Mouse (Mus musculus): ENCODE measurements around the gene Tmem107. TPM values are rescaled to one million over a fixed set of nuclear protein-coding genes. Genes with fewer than 3 reads are reported as not detected.

The Tmem107 gene
- polyA plus RNA-seq, 1 experiment from 2014 or later = 41.0 TPM

DNA sequence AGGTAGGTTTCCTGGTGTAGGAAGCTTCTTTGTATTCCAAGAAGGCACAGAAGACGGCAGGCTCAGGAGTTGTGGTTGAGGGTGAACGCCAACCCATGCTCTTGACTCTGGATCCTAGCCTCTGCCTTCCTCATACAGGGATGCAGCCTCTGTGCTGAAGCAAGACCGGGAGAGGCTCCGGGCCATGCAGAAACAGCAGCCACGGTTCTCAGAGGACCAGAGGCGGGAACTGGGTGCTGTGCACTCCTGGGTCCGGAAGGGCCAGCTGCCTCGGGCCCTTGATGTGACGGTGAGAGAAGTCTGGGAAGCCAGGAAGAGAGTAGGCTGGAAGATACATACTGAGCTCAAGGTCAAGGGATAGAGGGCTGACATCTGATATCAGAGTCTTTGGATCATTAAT, 37.6 kb downstream of the Tmem107 start:
- H3K36me3 ChIP-seq = peaks cover 63% of the 10 kb centered on the region
- no peak overlapping the region for H3K27ac ChIP-seq
- no peak for ATAC-seq (ENCODE audit: low FRiP score)
- no peak overlapping the region for H3K4me3 ChIP-seq
- WGBS = 93% methylated on average over 9 of the region's 9 CpGs
- no peak overlapping the region for H3K9ac ChIP-seq
- no peak overlapping the region for H3K4me2 ChIP-seq
- H3K27me3 ChIP-seq = peaks cover 16% of the 10 kb centered on the region; the same call in 1 of the 2 replicates
- peaks cover 11% of the 10 kb centered on the region for H3K4me1 ChIP-seq (replicated peaks)
- no peaks in the 10 kb centered on the region for H3K9me3 ChIP-seq

DNA sequence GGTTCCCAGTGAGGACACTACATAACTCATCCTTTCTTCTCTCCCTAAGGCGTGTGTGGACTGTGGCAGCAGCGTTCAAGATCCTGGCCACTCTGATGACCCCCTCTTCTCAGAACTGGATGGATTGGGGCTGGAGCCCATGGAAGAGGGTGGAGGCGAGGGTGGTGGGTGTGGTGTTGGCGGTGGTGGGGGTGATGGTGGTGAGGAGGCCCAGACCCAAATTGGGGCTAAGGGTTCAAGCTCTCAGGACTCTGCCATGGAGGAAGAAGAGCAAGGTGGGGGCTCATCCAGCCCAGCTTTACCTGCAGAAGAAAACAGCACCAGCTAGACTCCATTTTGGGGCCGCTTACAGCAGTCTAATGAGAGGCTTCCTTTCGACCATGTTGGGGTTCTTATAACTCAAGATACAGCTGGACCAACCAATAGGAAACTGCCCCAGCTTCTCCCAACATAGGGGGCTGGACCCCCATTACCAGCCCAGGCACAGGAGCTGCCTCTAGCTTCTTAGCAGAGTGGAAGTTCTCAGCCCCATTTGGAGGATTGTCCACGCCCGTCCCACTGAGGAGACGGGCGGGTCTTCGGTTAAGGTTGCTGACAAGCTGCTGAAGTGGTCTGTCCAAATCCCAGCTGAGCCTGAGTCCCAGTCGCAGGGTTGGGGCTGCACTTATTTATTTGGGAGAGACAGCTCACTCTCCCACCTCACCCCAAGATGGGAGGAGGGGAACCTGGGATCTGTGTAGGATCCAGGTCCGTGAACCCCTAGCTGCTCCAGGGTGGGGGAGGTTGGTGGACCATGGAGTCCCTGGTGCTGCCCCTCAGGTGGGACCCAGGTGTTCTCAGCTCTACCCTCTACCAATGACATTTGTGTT, 38.7 kb downstream of the Tmem107 start:
- H3K9ac ChIP-seq = no peak overlapping the region
- peaks cover 11% of the 10 kb centered on the region for H3K4me1 ChIP-seq (replicated peaks)
- H3K9me3 ChIP-seq = no peaks in the 10 kb centered on the region
- H3K36me3 ChIP-seq = peaks cover 53% of the 10 kb centered on the region
- no peak overlapping the region for H3K4me2 ChIP-seq
- H3K27me3 ChIP-seq = peaks cover 24% of the 10 kb centered on the region; the same call in 1 of the 2 replicates
- WGBS = 86% methylated on average over 13 of the region's 13 CpGs
- 0 out of 2 replicates have a peak, but pooled peaks have one; percentile 44 for ATAC-seq (ENCODE audit: low FRiP score)
- no peak overlapping the region for H3K4me3 ChIP-seq
- no peak overlapping the region for H3K27ac ChIP-seq

DNA sequence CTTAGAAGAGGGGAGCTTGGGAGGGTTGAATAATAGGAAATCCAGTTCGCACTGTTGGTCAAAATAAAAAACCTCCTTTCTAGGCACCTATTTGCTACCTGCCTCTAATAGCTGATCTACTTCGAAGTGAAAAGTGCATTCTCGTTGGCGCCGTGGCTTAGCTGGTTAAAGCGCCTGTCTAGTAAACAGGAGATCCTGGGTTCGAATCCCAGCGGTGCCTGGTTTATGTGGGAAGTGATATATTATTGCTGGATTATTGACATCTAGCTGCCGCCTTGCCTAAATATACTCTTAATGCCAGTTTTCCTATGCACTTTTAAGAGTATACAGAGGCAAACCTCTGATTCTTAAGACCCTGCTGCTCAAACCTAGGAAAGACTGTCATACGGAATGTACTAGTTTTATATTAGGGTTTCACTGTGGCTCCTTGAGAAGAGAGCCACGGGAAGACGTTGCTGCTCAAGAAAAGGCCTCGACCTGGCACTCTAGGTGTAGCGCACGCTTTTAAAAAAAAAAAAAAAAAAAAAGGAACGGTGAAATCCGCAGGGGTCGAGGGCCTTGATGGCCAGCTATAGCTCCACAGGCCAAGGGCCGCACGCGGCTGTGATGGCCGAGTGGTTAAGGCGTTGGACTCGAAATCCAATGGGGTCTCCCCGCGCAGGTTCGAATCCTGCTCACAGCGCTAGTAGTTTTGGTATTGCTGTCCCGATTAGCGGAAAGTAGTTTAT, 39.9 kb downstream of the Tmem107 start:
- peaks cover 37% of the 10 kb centered on the region for H3K27me3 ChIP-seq
- H3K4me1 ChIP-seq (replicated peaks) = peaks cover 11% of the 10 kb centered on the region
- 0 out of 2 replicates have a peak overlapping the region, but pooled peaks have one; percentile 40 for H3K27ac ChIP-seq
- peak overlapping the region; percentile 45 for H3K4me3 ChIP-seq
- ATAC-seq (ENCODE audit: low FRiP score) = peak; percentile 64; the same call in 1 of the 2 replicates
- peak overlapping the region; percentile 58 for H3K4me2 ChIP-seq
- H3K9ac ChIP-seq = peak overlapping the region; percentile 56
- H3K36me3 ChIP-seq = peaks cover 41% of the 10 kb centered on the region
- under 1% methylated on average over 30 of the region's 30 CpGs for WGBS
- no peaks in the 10 kb centered on the region for H3K9me3 ChIP-seq

DNA sequence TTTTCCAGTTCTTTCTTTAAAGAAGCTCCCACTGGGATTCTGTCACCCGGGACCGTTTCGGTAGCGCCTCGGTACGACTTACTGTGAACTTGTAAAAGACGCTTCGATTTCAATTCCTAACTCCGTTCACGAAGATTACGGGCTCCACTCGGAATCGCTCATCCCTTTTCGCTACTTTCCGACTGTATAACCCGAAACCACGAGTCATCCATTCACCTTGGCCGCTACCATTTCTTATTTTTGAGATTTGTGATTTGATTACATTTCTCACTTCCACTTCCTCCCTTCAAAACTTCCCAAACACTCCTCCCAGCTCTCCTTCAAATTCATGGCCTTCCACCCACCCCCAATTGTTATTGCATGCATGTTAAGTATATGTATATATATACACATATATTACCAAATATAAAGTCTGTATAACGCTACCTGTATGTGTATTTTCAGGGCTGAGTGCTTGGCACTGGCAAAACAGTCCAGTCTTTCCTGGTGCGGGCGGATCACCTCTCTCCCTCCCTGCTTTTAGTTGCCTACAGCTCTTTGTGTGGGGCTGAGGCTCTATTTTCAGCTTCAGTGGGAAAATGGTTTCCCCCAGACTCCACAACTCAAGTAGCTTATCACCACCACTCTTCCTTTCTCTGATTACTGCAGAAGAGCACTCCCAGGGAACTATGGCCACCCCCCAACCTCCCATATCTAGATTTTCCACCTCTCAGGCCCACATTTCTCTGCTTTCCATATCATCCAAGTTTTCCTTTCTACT, 40.6 kb downstream of the Tmem107 start:
- Histone ChIP-seq H3K27ac (no peak overlapping the region), H3K9ac (peak overlapping the region; percentile 56; the same call in 1 of the 2 replicates), H3K9me3 (no peaks in the 10 kb centered on the region), H3K27me3 (peaks cover 44% of the 10 kb centered on the region), H3K4me2 (peak overlapping the region; percentile 58), H3K4me3 (peak overlapping the region; percentile 45), H3K36me3 (peaks cover 33% of the 10 kb centered on the region), H3K4me1 (replicated peaks) (peaks cover 11% of the 10 kb centered on the region)
- 4% methylated on average over 21 of the region's 21 CpGs for WGBS
- ATAC-seq (ENCODE audit: low FRiP score) = no peak

DNA sequence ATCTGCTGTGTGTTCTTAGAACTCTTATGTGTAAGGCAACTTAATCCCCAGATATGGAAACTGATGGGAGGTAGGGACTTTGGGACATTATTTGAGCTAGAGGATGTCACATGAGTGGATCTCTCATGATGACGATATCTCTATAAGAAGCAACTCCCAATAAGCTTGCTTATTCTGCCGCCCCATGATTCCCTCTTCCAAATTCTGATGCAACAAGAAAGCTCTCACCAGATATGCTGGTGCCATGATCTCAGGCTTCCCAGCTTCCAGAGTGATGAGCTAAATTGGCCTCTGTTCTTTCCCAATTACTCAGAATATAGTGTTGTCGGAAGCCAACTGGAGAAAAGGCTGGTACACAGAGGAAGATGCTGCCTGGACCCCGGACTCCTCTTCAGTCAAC, 41.3 kb downstream of the Tmem107 start:
- Histone ChIP-seq H3K9me3 (no peaks in the 10 kb centered on the region), H3K36me3 (peaks cover 27% of the 10 kb centered on the region), H3K9ac (no peak overlapping the region; the same call in 1 of the 2 replicates), H3K4me1 (replicated peaks) (peaks cover 13% of the 10 kb centered on the region), H3K4me3 (no peak overlapping the region), H3K27me3 (peaks cover 50% of the 10 kb centered on the region), H3K4me2 (peak overlapping the region; percentile 17), H3K27ac (no peak overlapping the region)
- no peak for ATAC-seq (ENCODE audit: low FRiP score)
- 71% methylated on average over 4 of the region's 4 CpGs for WGBS

DNA sequence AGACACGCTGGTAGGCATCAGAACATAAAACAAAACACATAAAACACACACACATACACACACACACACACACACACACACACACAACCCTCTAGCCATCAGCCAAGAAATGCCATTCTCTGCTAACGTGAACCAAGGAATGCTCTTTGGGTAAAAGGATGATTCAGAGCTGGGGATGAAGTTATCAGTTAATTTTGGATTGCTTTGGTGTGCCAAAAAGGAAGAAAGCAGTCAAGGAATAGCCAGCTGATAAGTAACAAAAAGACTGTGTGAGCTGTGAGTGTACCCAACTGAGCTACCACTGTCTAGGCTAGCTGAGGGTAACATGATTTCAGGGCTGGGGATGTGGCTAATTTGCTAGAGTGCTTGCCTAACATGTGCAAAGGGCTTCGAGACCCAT, 43.4 kb downstream of the Tmem107 start:
- no peak for ATAC-seq (ENCODE audit: low FRiP score)
- Histone ChIP-seq H3K9me3 (no peaks in the 10 kb centered on the region), H3K4me2 (no peak overlapping the region), H3K27ac (no peak overlapping the region), H3K4me1 (replicated peaks) (peaks cover 24% of the 10 kb centered on the region), H3K27me3 (peaks cover 52% of the 10 kb centered on the region), H3K36me3 (peaks cover 6% of the 10 kb centered on the region), H3K9ac (no peak overlapping the region), H3K4me3 (no peak overlapping the region)
- 72% methylated on average over 3 of the region's 3 CpGs for WGBS

DNA sequence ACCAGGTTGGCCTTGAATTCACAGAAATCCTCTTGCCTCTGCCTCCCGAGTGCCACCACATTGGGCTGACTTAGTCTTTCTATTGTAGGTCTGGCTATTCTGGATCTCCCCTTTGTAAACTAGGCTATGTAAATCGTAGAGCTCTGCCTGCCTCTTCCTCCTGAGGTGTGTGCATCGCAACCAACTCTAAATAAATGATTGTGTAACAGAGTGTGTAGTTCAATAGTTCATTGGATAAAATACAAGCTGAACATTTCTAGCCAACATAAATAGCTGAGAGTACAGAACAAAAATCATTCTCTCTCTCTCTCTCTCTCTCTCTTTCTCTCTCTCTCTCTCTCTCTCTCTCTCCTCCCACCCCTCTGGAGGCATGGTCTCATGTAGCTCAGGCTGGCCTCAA, 44.0 kb downstream of the Tmem107 start:
- WGBS = 82% methylated on average over 3 of the region's 3 CpGs
- Histone ChIP-seq H3K36me3 (no peaks in the 10 kb centered on the region), H3K9ac (no peak overlapping the region), H3K27ac (no peak overlapping the region), H3K9me3 (no peaks in the 10 kb centered on the region), H3K4me3 (no peak overlapping the region), H3K4me2 (no peak overlapping the region), H3K27me3 (peaks cover 55% of the 10 kb centered on the region), H3K4me1 (replicated peaks) (peaks cover 30% of the 10 kb centered on the region)
- no peak for ATAC-seq (ENCODE audit: low FRiP score)

DNA sequence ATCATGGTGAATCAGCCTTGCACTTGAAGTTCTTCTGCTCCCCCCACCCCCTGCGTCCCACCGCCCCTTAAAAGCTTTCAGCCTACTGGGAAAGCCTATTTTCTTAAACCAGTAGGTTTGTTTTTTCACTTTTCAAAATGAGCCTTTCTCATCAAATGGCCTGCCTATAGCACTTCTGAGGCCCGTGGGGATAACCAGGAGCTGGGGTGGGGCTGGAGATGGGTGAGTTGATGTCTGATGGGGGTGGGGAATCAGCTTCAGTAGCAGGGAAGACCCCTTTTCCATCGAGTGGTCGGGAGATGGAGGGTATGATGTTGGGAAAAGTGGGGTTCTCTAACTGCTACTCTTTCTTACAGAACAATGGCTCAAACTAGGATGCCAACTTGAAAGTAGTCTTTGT, 46.2 kb downstream of the Tmem107 start:
- H3K9ac ChIP-seq = no peak overlapping the region; the same call in 1 of the 2 replicates
- ATAC-seq (ENCODE audit: low FRiP score) = no peak
- H3K4me3 ChIP-seq = peak overlapping the region; percentile 86; the same call in 1 of the 2 replicates
- H3K4me2 ChIP-seq = peak overlapping the region; percentile 97
- H3K36me3 ChIP-seq = no peaks in the 10 kb centered on the region
- no peaks in the 10 kb centered on the region for H3K9me3 ChIP-seq
- H3K27ac ChIP-seq = no peak overlapping the region
- 61% methylated on average over 5 of the region's 5 CpGs for WGBS
- peaks cover 41% of the 10 kb centered on the region for H3K4me1 ChIP-seq (replicated peaks)
- H3K27me3 ChIP-seq = peaks cover 73% of the 10 kb centered on the region

DNA sequence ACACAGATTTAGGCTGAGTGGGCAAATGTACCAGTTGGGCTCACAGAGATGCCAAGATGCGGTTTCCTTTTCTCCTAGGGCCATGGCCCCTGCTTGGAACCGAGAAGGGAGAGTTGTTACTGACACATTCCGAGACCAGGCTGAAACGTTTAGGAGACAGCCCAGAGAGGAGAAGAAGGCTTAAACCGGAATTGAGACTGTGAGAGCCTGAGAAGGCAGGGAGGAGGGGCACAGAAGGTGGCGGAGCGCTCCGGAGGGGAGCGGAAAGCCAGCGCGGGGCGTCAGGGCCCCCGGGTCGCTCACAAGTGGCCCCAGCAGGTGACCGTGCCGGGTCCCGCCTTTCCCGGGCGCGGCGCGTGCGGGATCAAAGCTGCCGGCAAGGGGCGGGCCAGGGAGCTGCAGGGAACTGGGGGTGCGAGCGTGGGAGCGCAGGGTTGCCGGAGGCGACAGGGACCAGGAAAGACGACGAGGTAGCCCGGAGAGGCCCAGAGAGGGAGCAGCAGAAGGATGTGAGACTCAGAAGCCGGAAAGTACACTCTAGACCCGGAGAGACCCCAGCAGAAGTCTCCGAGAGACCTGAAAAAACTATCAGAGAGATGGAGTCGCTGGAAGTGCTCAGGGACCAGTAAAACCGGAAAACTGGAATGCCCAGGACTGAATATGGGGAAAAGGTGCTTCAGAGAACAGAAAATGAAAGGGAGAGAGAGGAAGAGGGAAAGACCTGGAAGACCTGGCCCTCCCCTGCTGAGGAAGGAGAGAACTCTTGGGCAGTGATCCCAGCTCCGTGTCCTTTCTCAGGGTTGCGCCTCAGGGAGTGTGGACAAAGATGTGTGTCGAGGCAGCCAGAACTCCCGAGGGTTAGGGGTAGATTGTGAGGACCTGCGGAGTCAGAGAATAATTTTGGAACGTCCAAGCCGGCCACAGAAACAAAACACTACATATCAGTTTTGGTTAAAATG, 47.4 kb downstream of the Tmem107 start:
- Histone ChIP-seq H3K9ac (peak overlapping the region; percentile 84), H3K36me3 (no peaks in the 10 kb centered on the region), H3K4me2 (peak overlapping the region; percentile 97), H3K27me3 (peaks cover 61% of the 10 kb centered on the region), H3K9me3 (no peaks in the 10 kb centered on the region), H3K4me1 (replicated peaks) (peaks cover 44% of the 10 kb centered on the region), H3K27ac (peak overlapping the region; percentile 71), H3K4me3 (peak overlapping the region; percentile 86)
- WGBS = under 1% methylated on average over 45 of the region's 45 CpGs
- ATAC-seq (ENCODE audit: low FRiP score) = no peak

DNA sequence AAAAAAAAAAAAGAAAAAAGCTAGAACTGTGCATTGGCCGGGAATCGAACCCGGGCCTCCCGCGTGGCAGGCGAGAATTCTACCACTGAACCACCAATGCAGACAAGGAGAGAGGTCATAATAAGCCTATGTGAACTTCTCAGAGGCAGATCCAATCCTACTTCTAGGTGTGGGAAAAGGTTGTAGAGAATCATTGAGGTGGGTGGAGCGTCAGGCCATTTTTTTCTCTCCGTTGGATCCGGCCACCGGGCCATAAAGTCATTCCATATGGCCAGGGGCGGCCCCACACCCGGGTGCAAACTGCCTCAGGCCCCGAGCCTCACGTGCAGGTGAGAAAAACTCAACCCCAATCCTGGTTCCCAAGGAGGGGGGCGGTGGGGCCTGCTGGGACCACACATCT, 48.2 kb downstream of the Tmem107 start:
- ATAC-seq (ENCODE audit: low FRiP score) = no peak
- peaks cover 46% of the 10 kb centered on the region for H3K4me1 ChIP-seq (replicated peaks)
- H3K9ac ChIP-seq = no peak overlapping the region
- peak overlapping the region; percentile 86 for H3K4me3 ChIP-seq
- under 1% methylated on average over 15 of the region's 15 CpGs for WGBS
- H3K27me3 ChIP-seq = peaks cover 55% of the 10 kb centered on the region
- no peak overlapping the region for H3K27ac ChIP-seq
- H3K4me2 ChIP-seq = peak overlapping the region; percentile 97
- no peaks in the 10 kb centered on the region for H3K36me3 ChIP-seq
- H3K9me3 ChIP-seq = no peaks in the 10 kb centered on the region

Data from hindbrain, embryonic 13.5 days (tissue).